Mouse (Mus musculus): ENCODE measurements at regions not wholly inside any gene's neighbourhood (a gene's known extent, or its start where the extent isn't known, plus 50 kb on each side); places are given as distances from the start of the nearest gene placed in this dataset.

DNA sequence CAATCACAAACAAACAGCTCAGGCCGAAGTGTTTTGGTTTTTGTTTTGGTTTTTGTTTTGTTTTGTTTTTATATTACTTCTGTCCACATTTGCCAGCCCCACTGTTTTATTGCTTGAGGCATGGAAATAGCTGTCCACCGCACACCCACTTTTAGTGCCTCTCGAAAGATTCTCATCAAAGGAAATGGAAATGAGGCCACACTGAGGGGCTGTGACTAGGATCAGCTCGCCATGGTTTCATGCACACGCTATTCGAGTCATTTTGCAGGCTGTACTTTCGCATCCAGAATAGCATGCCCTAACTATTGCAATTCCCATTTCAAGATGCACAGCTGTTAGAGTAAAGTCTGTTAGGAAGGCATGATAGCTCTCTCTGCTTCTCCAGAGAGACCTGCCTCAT lies 1543.4 kb upstream of the Tenm3 start:
- no peak for DNase-seq (ENCODE audit: low read depth, low spot score)

DNA sequence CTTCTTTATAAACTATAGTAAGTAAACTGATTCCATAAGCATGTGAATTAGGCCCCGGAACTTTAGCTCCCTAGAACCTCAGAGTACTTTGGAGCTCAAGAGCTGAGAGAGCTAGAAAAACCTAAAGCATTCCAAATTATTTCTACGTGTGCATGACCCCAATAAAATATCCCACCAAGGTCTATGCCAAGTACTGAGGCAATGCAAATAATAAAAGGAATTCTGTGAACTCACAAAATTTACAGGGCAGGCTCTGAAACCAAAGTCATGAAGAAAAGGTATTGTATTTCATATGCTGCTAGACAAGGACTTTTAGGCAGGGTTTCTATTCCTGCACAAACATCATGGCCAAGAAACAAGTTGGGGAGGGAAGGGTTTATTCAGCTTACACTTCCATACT lies 1539.9 kb upstream of the Tenm3 start:
- no peak for DNase-seq (ENCODE audit: low read depth, low spot score)

DNA sequence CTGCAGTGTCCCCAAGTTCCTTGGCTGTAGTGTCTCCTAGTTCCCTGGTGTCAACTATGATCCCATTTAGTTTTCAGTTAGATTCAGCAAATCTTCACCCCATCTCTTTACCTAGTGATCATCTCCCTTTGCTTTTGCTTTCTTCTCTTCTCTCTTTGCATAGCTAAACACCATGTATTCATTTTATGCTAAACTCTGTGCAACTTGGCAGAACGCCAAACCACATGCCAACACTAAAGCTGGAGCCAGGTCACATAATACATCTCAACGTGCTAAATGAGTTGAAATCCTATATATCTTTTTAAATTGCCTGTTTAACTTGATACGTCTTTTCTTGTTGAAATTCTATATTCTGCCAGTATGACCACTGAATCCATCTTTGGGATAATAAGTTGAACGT lies 1536.0 kb upstream of the Tenm3 start:
- DNase-seq (ENCODE audit: low read depth, low spot score): no peak

DNA sequence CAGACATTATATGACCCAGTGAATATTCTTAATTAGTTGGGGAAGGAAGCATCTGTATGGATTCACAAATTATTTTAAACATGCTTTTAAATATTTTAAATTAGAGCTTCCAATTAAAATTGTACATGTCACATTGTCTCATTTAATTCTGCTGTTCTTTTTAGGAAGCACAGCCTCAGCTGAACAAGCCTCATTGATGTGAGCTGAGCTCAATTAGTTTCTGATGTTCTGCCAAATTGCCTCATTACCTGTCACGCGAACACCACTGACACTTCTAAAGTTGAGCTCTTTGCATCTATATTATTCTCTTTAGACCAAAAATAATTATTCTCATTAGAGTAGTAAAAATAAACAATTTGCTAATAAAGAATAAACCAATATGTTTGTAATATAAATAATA lies 1530.0 kb upstream of the Tenm3 start:
- no peak for DNase-seq (ENCODE audit: low read depth, low spot score)

DNA sequence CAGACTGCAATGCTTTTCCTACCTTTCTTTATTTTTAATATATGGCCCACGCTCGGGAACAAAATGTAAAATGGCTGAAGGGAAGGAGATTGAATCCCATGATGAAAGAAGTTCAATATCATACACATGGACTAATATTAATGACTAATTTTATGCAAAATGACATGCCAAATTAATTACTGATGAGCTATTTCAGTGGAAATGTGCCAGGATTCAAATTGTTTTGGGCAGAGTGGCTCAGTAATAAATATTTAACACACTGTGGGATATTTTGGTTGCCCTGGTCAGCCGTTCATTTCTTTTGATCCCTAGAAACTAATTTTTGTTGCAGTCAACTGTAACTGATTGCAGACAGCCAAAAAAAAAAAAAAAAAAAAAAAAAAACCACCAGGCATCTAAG lies 1482.7 kb upstream of the Tenm3 start:
- no peak for DNase-seq (ENCODE audit: low read depth, low spot score)

DNA sequence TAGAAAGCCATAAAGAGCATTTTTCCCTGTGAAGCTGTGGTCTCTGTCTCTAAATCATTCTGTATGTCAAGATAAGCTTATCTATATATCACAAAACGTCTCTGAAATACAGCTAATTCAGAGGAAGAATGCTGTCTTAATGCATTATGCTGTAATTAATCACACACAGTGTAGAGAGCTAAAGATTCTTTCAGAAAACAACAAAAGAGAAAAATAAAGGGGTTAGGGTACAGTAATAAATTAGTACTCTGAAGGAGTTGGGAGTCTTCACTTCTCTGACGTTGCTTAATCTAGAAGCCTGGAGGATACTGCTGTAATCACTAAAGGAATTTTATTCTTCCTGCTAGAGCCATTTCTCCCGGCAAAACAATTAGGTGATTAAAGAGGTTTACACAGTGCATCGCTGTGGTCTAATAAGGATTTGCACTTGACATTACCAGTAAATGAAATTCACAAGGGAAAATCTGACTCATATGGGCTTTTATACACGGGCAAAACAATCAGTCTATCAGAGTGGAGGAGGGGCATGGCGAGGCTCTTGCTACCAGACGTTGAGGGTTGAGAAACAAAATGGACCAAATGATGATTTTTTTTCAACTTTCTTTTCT lies 1477.7 kb upstream of the Tenm3 start:
- DNase-seq (ENCODE audit: low read depth, low spot score): no peak

DNA sequence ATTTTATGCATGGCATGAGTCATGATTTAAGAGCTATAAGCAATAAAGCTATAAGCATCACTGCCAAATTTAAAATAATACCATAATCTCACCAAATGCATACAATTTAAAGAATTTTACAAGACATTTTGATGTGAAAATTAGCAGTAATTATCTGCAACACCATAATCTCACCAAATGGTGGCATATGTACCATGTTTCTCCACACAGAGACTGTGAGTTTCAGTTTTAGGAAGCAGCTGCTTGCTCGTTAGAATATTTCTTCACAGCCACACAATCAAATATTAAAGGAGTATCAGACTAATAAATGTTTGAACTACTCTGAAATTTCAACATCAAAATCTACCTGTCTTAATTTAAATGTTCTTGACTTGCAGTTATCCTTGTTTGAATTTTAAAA lies 1472.9 kb upstream of the Tenm3 start:
- DNase-seq (ENCODE audit: low read depth, low spot score): no peak

DNA sequence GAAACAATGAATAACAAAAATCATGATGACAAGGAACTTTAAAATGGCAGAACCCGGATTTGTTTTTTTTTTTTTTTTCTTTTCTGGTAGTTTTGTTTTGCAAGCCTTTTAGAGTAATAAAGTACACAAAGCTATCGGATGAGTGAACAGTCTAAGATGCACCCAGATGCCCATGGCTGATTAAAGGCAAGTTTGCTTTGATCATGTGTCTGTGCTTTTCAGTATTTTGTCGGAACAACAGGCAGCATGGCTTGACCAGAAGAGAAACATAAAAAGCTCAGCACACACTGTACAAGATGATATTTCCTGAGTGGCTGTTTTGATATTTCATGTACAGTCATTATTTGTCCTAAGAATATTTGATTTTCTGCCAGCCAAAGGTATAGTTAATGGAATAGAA lies 1466.6 kb upstream of the Tenm3 start:
- no peak for DNase-seq (ENCODE audit: low read depth, low spot score)

DNA sequence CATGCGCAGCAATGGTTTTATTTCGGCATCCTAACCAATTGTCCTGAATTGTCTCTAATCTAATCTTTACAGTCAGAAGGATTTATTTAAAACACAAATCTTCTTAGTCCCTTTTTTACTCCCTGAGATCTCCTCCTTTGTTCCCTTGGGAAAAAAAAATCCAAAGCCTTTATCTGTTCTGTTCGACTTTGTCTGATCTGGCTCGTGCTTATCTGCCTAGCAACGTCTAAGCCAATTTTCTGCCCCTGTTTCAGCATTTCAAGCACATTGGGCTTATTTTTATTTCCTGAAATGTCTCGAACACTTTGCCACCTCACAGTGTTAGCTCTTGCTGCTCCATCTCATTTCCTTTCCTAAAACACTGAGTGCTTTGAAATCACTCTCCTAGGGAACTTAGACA lies 1456.6 kb upstream of the Tenm3 start:
- DNase-seq (ENCODE audit: low read depth, low spot score): no peak

DNA sequence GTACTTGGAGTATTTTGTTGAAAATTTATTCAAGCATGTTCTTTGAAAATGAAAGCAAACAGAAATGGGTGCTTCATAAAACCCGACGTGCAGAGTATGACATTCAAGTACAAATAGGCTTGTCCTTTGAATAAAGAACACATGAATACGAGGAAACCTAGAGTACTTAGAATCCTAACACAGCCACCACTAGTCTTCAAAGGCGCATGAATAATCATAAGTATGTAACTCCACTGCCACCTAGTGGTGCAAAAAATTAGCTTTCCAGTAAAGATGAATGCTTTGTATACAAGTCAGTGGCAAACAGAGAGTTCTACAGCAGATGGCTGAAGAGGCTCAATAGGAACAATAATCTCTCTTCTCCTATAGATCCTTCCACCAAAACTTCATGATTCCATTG lies 1449.8 kb upstream of the Tenm3 start:
- peak; percentile 20 for DNase-seq (ENCODE audit: low read depth, low spot score)

DNA sequence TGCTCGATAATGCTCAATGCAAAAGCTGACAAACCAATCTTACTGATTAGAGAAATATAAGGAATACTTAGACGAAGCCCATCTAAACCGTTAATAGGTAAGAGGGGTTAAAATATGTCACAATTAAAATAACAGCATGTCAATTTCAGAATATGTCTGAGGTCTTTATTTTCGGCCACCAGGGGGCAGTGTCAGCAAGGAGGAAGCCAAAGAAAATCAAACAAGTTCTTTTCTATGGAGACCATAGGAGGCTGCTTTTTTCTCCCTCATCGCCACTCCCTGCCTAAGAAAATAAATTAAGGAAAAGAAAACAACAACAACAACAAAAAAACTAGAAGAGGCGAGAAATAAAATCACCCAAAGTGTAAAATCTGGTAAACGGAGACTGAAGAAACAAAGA lies 1448.4 kb upstream of the Tenm3 start:
- DNase-seq (ENCODE audit: low read depth, low spot score): no peak

DNA sequence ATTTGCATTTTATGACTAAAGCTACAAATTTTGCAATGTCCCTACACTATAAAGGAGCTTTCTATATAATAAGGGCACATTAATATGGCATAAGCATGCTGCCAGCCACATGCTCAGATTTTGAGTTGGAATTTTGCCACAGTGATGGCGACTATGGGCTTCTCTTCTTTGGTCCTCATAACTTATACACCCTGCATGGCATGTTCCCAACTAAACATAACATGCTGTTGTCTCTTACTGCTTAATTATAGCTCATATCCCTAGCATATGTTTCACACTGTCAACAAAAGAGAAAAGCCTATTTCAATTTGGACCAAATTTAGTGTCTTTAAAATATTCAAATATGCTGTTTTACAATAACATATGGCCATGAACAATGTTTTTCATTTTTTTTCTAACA lies 1432.6 kb upstream of the Tenm3 start:
- no peak for DNase-seq (ENCODE audit: low read depth, low spot score)

DNA sequence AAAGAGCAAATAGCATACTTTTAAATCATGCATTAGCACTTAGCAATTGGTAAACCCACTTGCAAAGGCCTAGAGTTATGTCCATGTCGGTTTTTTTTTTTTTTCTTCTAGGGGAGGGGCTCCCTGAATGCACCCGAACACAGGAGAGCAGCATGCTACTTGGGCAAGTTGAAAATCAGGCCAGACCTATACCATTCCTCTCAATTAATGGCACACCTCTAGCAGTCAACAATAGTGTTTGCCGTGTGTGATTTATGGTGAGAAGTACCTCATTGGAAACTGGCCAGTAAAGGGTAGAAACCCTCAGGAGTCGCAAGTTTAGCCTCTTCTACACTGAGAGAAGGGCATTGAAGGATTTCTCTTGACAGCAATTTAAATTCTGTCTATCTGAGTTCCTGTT lies 1421.0 kb upstream of the Tenm3 start:
- no peak for DNase-seq (ENCODE audit: low read depth, low spot score)
